Mouse (Mus musculus) bone marrow, adult 2 months (tissue): ENCODE measurements around the gene Lpcat3.

Experiments used
- CTCF ChIP-seq: fragments of 200-500 bp; IDR thresholded peaks from 2 replicates; pipeline ENCODE4 v1.5.1; 2011; ENCODE audit warnings: low read length, control low read depth; ENCODE audit not compliant: control insufficient read depth, insufficient read depth
- POLR2A ChIP-seq: fragments of 200-500 bp; IDR thresholded peaks from 2 replicates; pipeline ENCODE4 v1.6.1; 2011; ENCODE audit warnings: low read depth, mild to moderate bottlenecking, control low read depth, low read length, borderline replicate concordance; ENCODE audit not compliant: control insufficient read depth

DNA sequence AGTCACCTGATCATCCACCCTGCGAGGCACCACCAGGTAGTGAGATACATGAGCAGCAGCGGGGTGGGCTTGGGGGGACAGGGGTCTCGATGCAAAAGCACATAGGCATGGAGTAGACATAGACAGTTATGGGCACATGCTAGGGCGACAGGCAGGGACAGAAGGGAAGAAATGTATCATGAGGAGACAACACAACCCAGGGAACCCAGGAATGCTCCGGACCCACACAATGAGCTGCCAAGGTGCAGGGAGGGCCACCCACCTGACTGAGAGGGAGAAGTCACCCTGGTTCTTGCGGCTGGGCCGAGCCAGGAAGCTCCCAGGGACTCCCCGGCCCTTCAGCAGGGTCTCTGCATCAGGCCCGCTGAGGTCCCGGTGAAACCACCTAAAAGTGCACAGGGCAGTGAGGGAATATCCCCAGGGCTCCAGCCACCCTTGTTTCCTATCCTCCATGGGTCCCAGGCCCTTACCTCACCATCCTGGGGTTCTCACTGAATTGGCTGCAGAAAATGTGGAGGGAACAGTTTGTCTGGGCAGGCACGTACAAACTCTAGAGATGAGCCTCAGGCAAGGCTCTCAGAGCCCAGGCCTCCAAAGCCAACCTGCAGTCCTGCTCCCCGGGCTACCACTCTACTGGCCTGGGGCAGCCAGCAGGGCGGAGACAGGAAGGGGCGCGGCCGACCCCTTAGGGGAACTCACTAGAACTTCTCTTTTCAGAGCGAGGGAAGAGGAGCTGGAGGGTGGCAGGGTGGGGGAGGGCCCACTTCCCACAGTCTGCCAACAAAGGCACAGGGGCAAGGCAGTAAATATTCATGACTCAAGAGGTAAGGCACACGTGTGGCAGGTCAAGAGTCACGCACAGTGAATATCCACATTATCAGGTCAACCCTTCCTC, 69.9 kb downstream of the Lpcat3 start:
- peak; percentile 98; the same call in 1 of the 2 replicates for TF ChIP-seq POLR2A
- 0 out of 2 replicates have a peak, but pooled peaks have one; percentile 3 for TF ChIP-seq CTCF
